Mouse (Mus musculus): Measurements from ENCODE around the gene Mfap2.

The Mfap2 gene

DNA sequence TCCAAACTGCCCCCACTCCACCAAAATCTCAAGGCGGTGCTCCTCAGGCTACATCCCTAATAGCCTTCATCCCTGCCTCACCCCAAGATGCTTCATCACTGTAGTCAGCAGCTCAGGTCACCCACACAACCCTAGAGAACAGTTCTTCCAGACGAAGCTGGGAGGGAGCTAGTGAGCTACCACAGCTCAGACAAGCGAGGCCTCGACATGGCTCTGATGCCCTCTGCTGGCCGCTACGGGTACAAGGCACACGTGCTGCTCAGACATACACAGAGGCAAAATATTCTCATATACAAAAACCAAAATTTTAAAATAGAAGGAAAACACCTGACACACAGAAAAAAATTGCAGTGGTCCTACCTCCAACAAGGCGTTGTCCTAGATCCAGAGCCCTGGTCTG, 54.9 kb downstream of the Mfap2 start:
- no peak for DNase-seq (ENCODE audit: extremely low read depth, low read depth, low spot score)
